Mouse (Mus musculus) cerebellum, adult (tissue): ENCODE results near the gene Duox1.
A peak's percentile ranks its signal among the peaks of the same experiment; 100 is the strongest.

Source experiments
- ATAC-seq: cut with Nextera tagmentation; 2 replicates; pipeline ENCODE4 v1.9.2; 2017; ENCODE audit warnings: mild to moderate bottlenecking, moderate library complexity, mixed read lengths; ENCODE audit not compliant: insufficient number of reproducible peaks, low FRiP score, low TSS enrichment

The Duox1 gene

DNA sequence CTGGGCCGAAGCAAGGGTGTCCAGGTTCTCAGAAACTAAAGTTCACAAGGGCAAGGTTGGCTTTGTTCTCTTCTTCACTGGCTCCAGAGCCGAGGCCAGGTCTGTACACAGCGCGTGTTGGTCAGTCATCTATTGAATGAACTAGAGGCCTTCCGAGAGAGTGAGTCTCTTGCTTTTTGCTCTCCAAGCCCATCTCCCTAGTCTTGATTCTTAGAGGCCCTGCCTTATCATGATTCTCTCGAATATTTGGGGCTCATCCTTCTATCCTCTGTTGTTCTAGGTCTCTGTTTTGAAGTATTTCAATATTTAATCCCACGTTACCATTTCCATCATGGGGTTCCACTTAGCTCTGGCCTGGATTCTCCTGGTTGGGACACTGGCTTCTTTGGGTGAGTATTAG, at the start of gene Duox1:
Gene Duox1, plus strand, starts transcription at position 301 of the 400 bp plus-strand sequence.
- no peak for ATAC-seq

GRCm38 (mm10) chr2:122266407-122267193, 48.9 kb upstream of the Duox1 start:
- ATAC-seq = no peak

- no peak for ATAC-seq
These were observed 36.7 kb upstream of the Duox1 start for GRCm38 (mm10) chr2:122278769-122279168.

DNA sequence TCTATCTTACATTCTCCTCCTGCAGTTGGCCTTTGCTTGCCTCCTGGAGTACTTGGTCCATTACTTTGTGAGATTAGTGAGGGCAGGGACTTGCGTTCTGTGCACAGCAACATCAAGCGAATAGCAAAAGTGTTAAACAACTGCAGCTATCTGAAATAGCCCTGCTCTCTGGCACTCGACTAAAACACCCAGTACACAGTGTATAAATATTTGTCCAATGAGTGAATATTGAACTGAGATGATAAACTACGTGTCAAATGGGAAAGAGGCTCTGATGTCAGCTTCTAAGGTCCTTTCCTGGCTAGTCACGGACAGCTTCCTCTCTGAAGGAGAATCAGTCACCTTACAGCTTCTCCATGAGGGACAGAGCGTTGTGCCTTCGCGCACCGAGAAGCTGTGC, 31.4 kb upstream of the Duox1 start:
- no peak for ATAC-seq

DNA sequence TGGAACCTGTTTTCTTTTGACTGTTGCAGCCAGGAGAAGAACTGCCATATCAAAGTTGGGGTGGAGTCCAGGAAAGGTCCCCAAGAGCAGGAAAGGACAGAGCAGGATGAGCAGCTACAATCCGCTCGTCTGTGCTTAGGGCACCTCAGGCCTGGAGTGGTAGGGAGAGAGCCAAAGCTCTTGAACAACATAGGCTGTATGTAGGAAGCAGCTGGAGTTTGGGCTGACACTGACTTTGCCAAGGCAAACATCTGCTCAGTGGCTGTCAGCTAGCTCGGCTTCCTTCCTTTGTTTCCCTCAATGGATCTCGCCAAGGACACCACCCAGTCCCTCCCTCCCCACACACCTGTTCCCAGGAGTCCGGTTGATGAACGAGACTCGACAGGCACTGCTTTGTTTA, 29.3 kb upstream of the Duox1 start:
- ATAC-seq = no peak

DNA sequence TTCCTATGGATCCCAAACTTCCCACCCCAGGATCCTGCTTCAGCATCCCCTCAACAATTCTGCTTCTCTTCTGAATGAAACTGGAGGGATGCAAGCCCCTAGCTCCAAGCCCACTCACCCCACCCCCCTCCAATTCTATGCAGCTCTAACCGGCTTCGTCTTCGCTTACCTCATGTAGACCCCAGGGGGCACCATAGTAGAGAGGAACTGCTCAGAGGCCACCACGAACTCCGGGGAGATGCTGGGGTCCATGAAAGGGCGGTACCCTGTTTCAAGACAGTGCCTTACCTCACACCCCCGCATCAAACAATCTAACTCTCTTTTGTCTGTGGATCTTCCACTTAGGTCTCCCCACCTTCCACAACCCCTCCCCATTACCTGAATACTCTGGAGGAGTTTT, 20.6 kb upstream of the Duox1 start:
- ATAC-seq = no peak

DNA sequence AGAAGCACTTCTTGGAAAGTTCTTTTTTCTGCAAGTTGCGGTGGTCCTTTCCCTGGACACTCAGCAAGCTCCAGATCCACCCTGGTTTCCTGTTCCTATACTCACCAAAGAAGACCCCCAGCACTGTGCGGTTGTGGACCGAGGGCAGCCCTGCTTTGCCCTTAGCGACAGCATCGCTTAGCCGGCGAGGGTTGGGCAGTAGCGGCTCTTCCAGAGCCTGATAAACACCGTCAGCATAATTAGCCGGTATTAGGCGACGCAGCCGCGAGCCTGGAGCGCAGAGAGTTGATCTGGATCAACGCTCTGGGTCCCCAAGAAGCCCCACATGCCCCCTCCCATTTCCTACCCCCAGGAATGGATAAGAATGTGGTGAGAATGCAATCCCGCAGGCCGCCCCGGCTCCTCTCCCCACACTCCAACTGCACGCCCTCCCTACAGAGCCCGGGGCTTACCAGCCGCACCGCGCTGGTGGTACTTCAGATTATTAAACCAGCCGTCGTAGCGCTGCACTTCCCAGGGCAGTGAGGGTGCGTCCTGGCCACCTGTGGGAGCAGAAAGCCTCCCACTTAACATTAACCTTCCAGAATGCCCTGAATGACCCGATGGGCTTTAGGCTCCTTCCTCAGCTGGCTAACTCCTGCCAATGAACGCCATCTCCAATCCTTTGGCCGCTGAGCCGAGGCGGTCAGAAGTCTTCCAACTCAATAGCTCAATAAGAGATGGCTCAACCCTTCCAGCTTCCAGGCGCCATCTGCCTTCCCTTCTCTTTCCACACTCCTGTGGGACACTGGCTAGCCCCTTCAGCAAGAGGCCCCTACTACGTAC, 18.0 kb upstream of the Duox1 start:
- no peak for ATAC-seq

DNA sequence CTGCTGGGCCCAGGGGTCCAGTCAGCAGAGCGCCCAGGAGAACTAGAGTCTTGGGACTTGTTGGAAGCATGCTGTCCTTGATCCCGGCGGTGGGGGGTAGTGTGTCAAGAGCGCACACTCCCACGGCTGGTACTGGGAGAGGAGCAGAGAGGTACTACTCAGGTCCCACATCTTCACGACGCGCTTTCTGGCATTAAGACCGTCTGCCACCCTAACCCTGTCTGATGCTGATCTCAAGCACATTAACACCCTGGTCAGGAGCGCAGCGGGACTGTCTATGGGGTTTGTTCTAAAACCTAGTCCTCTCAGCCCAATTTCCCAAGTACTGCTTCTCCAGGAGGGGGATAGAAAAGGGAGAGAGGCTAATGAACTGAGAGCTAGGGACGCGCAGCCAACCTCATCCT, 17.4 kb upstream of the Duox1 start, which contains the start of gene Duox2:
Gene Duox2, minus strand, starts transcription at position 354 of the 404 bp plus-strand sequence.
- no peak for ATAC-seq

DNA sequence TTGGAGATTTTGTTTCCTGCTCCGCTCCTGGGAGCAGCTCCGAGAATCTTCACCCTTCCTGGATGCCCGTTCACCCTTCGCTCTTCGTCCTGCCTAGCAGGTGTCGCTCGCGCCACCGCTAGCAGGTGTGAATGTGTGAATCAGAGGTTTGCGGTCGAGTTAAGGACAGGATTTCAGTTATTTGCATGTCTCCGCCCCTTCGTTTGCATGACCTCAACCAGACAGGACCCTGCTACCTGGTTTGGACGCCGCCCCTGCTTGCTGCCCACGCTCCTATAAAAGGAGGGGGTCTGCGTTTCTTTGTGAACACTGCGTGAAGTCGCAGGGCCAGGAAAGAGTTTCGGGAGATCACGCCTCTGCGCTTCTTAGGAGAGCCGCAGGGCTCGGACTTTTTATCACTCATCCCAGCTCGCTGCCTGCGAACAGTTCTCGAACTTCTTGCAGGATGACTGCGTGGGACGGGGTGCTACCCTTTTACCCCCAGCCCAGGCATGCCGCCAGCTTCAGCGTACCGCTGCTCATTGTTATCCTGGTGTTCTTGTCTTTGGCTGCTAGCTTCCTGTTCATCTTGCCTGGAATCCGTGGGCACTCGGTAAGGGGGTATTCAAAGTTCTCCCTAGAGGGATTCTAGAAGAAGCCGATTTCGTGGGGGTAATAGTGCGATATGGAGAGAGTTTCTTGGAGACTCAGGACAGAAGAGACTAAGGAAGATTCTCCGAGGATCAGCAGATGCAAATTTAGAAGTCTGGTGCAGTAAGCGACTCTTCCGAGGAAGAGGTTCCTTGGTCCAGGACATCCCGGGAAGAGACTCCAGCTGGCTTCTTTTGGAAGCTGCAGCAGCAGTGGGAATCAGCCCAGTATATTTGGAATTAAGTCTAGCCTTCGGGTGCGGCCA, 16.6 kb upstream of the Duox1 start, which contains the start of gene Duoxa2:
Gene Duoxa2, plus strand, starts transcription at position 305 of the 895 bp plus-strand sequence.
- no peak for ATAC-seq

- no peak for ATAC-seq
These were observed 15.4 kb upstream of the Duox1 start for GRCm38 (mm10) chr2:122299911-122300655.

DNA sequence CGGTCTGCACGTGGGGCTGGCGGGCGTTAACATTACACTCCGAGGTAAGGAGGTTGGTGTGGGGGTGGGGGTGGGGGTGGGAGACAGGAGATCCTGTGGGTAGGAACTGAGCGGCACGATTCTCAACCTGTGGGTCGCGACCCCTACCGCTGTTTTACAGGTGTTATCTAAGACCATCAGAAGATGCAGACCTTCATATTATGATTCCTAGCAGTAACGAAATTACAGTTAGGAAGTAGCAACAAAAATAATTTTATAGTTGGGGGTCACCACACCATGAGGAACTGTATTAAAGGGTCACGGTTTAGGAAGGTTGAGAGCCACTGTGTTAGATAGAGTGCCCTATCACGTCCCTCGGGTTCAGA, 14.8 kb upstream of the Duox1 start:
- no peak for ATAC-seq

DNA sequence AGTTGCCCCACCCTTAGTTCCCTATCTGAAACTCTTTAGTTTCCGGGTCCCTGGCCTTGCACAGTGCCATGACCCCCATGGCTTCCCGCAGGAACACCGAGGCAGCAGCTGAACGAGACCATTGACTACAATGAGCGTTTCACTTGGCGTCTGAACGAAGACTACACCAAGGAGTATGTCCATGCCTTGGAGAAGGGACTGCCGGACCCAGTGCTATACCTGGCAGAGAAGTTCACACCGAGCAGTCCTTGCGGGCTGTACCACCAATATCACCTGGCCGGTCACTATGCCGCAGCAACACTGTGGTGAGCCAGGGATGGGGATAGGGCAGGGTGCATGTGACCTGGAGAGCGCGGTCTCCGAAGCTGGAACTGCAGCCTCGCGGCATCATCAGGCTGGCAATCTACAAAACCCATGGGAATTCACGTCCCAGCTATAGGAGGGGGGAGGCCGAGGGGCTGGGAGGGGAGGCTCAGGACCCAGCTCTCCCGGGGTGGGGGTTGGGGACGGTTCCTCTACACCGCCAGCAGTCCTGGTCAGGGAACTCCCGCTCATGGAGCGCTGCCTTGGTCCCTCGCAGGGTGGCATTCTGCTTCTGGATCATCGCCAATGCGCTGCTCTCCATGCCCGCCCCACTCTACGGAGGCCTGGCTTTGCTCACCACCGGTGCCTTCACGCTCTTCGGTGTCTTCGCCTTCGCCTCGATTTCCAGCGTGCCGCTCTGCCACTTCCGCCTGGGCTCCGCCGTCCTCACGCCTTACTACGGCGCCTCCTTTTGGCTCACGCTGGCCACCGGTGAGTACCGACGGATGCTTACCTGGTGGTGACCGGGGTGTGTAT, 14.2 kb upstream of the Duox1 start:
- ATAC-seq = 0 out of 2 replicates have a peak, but pooled peaks have one; percentile 11

- ATAC-seq = no peak
These were observed 13.4 kb upstream of the Duox1 start for GRCm38 (mm10) chr2:122301921-122302573.

DNA sequence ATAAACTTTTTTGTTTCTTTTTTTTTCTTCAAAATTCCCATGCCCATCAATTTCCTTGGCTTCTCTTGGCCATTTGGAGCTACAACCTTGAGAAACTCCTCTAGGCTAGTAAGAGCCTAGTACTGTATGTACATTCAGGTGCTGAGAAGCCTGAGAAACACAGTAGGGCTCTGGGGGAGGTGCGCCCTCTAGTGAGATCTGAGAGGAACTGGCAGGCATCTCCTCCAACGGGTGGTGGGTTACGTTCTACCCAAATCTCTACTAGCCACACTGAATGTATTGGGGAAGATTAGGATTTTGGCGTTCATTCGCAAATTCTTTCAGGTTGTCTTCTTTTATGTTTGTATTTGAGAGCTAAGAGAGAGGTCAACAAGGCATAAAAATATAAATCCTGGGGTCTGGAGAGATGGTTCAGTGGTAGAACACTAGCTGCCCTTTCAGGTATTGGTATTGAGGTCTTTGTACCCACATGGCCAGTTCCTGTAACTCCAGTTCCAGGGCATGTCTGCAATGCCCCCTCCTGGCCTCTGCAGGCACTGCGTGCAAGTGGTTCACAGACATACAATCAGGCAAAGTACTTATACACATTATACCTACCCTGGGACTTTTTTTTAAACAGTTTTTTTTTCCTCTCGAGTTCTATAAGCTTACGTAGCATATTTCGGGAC, 12.8 kb upstream of the Duox1 start:
- ATAC-seq = 0 out of 2 replicates have a peak, but pooled peaks have one; percentile 33

DNA sequence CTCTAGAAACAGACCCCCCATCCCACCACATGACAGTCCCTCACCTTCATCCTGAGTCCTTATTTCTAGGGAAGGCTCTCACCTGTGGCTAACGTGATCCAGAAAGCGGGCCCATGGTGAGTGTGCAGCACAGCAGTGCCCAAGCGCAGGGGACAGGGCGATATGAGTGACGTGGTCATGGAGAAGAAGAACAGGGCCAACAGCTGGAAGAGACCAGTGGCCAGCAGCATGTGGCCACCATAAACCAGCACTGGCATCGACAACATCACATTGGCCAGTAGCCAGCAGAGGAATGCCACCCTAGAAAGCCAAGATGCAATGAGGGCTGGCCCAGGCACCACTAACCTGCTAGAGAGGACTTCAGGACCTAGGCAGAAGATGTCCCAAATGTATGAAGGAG, 10.9 kb upstream of the Duox1 start:
- ATAC-seq = no peak

DNA sequence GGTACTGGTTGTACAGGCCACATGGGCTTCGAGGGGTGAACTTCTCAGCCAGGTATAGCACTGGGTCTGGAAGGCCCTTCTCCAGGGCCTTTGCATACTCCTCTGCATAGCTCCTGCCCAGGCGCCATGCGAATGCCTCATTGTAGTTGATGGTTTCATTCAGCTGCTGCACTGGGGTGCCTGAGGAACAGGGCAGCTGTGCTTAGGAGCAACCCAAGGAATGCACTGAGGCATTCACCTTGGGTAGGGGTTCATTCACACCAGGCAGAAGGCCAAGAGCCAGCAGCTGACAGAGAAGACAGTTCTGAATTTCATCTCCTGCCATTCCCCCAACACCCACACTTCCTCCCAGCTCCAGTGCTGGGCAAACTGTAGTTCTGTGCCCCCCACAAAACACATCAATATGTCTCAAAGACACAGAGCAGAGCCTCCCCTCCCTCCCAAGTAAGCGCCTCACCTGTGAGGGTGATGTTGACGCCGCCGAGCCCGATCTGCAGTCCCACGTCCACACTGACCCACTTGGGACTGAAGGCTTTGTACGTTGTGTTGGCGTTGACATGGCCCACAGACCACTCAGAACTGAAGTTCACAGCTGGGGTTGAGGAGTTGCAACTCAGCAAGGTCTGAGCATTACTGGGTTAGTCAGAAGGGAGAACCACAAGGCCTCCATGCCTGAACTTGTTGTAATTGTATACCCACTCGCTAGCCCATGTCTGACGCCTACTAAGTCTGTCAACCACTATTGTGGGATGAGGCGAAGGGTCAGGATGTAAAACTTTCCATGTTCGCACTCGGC, 10.2 kb upstream of the Duox1 start:
- no peak for ATAC-seq

DNA sequence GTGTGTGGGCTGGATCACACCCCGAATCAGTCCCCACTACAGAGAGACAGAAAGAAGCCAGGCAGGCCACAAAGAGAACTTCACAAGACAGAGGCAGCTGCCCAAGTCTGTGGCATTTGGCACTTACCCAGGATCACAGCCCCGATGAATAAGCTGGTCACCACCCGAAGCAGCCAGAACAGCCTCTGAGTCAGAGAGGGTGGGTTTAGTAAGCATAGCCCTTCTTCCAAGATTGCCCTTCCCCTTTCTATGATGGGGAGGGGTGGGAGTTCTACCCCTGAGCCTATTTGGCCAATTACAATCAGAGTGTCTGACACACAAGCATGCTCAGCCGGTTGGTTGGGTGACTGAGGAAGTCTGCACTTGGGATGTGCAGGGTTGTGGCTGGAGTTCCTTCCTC, 9.3 kb upstream of the Duox1 start:
- ATAC-seq = no peak
